Mouse (Mus musculus) CH12.LX (cell line): ENCODE data around the gene Ctrb1.

Source experiments
- CTCF ChIP-seq, 2 experiments: IDR thresholded peaks in 1 of 2; conservative IDR thresholded peaks in 1 of 2; 2 replicates each; pipeline ENCODE4 v1.5.1; 2011 to 2012; ENCODE audit warnings: low read depth in 2 of 2, low read length in 2 of 2, improper control_type of control experiment in 1 of 2, inconsistent platforms in 1 of 2, mild to moderate bottlenecking in 1 of 2, moderate library complexity in 1 of 2
- E2F4 ChIP-seq: IDR thresholded peaks from 2 replicates; pipeline ENCODE4 v1.6.1; 2011; ENCODE audit warnings: low read depth, low read length, improper control_type of control experiment; ENCODE audit not compliant: insufficient replicate concordance
- MAFK ChIP-seq: IDR thresholded peaks from 2 replicates; pipeline ENCODE4 v1.6.1; 2011; ENCODE audit warnings: low read length, improper control_type of control experiment; ENCODE audit not compliant: insufficient replicate concordance
- MXI1 ChIP-seq: IDR thresholded peaks from 2 replicates; pipeline ENCODE4 v1.6.1; 2011; ENCODE audit warnings: mild to moderate bottlenecking, low read depth, low read length, improper control_type of control experiment
- NELFE ChIP-seq: IDR thresholded peaks from 2 replicates; pipeline ENCODE4 v1.6.1; 2011; ENCODE audit warnings: low read depth, low read length, improper control_type of control experiment
- NRF1 ChIP-seq: IDR thresholded peaks from 2 replicates; pipeline ENCODE4 v1.6.1; 2014; ENCODE audit warnings: low read depth, mild to moderate bottlenecking, inconsistent platforms, low read length, improper control_type of control experiment, moderate library complexity
- PAX5 ChIP-seq: IDR thresholded peaks from 2 replicates; pipeline ENCODE4 v1.6.1; 2012; ENCODE audit warnings: low read length, inconsistent platforms, mixed read lengths
- POLR2A ChIP-seq: IDR thresholded peaks from 2 replicates; pipeline ENCODE4 v1.6.1; 2011; ENCODE audit warnings: low read depth, mild to moderate bottlenecking, improper control_type of control experiment, low read length
- SIN3A ChIP-seq: IDR thresholded peaks from 2 replicates; pipeline ENCODE4 v1.6.1; 2012; ENCODE audit warnings: low read length, improper control_type of control experiment, inconsistent platforms
- UBTF ChIP-seq: IDR thresholded peaks from 2 replicates; pipeline ENCODE4 v1.6.1; 2012; ENCODE audit warnings: low read depth, mild to moderate bottlenecking, inconsistent platforms, low read length, improper control_type of control experiment, moderate library complexity
- USF1 ChIP-seq: IDR thresholded peaks from 2 replicates; pipeline ENCODE4 v1.6.1; 2014; ENCODE audit warnings: low read depth, mild to moderate bottlenecking, inconsistent platforms, low read length, improper control_type of control experiment
- ZC3H11A ChIP-seq: IDR thresholded peaks from 2 replicates; pipeline ENCODE4 v1.6.1; 2012; ENCODE audit warnings: low read depth, mild to moderate bottlenecking, inconsistent platforms, low read length, improper control_type of control experiment
- ZMIZ1 ChIP-seq: IDR thresholded peaks from 2 replicates; pipeline ENCODE4 v1.6.1; 2012; ENCODE audit warnings: low read depth, mild to moderate bottlenecking, inconsistent platforms, low read length, improper control_type of control experiment

DNA sequence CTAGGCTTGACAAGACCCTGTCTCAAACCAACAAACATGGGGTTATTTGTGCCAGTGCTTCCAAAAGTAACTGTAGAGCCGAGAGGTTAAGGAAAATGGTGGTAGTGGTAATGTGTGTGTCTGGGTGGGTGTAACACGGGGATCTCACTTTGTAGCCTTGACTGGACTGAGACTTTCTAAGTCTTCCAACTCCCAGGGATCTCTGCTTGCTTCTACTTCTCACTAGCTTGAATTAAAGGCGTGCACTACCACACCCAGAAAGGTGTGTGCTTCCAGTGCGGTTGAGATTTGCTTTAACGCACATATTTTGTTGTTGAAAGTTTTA, 47.9 kb downstream of the Ctrb1 start:
- TF ChIP-seq CTCF (conservative IDR thresholded peaks at IDR 0.05 in 1 of 2, IDR thresholded peaks at IDR 0.05 in 1 of 2; ENCODE audit: low read depth in 2 of 2, low read length in 2 of 2) (no peak), MAFK (no peak), PAX5 (no peak), ZC3H11A (no peak), E2F4 (no peak), MXI1 (peak; percentile 52; the same call in 1 of the 2 replicates), POLR2A (no peak), UBTF (no peak), ZMIZ1 (no peak), SIN3A (no peak), NELFE (no peak), USF1 (no peak), NRF1 (no peak)
